Mouse (Mus musculus): Measurements from ENCODE around the gene Wif1. TPM values are rescaled to one million over a fixed set of nuclear protein-coding genes. Genes with fewer than 3 reads are reported as not detected.
A peak's percentile ranks its signal among the peaks of the same experiment; 100 is the strongest.

Gene Wif1
- 4.9 and 6.1 TPM in 2 replicates for polyA plus RNA-seq (2014; fragmentation: Nextera tagmentation; extraction: Ambion mirVana)

- H3K9me3 ChIP-seq (ENCODE audit: control insufficient read depth, low read length) = no peaks in the 10 kb centered on the region
- H3K9ac ChIP-seq (ENCODE audit: low read depth, low read length) = peak within 1 kb of the TSS; percentile 57
- DNase-seq (ENCODE audit: low spot score) (peak; percentile 90), ATAC-seq (ENCODE audit: low FRiP score) (peak; percentile 95)
- H3K4me2 ChIP-seq (replicated peaks; ENCODE audit: low read depth, low read length) = peak within 1 kb of the TSS; percentile 94
- H3K4me3 ChIP-seq (ENCODE audit: low read depth, low read length) = peak within 1 kb of the TSS; percentile 47
- under 1% methylated on average over 49 of the region's 49 CpGs for WGBS
- no peak within 1 kb of the TSS for H3K27ac ChIP-seq (ENCODE audit: low read depth, low read length)
- no peaks in the 10 kb centered on the region for H3K36me3 ChIP-seq (ENCODE audit: control insufficient read depth, insufficient read depth, low read length)
- H3K27me3 ChIP-seq (ENCODE audit: control insufficient read depth, insufficient read depth, low read length) = peaks cover 18% of the 10 kb centered on the region
- H3K4me1 ChIP-seq (replicated peaks; ENCODE audit: control insufficient read depth, insufficient read depth, low read length) = 0 out of 2 replicates have a peak, but pooled peaks cover 2% of the 10 kb centered on the region
Observed at GRCm38 (mm10) chr10:121033826-121034568, at the start of gene Wif1. Gene Wif1 (plus strand): TSS chr10:121033960.

- DNase-seq (ENCODE audit: low spot score) (no peak), ATAC-seq (ENCODE audit: low FRiP score) (no peak)
- Histone ChIP-seq H3K9ac (ENCODE audit: low read depth, low read length) (no peak overlapping the region), H3K27me3 (ENCODE audit: control insufficient read depth, insufficient read depth, low read length) (no peaks in the 10 kb centered on the region), H3K36me3 (ENCODE audit: control insufficient read depth, insufficient read depth, low read length) (no peaks in the 10 kb centered on the region), H3K27ac (ENCODE audit: low read depth, low read length) (no peak overlapping the region), H3K4me1 (replicated peaks; ENCODE audit: control insufficient read depth, insufficient read depth, low read length) (no peaks in the 10 kb centered on the region), H3K4me3 (ENCODE audit: low read depth, low read length) (no peak overlapping the region), H3K9me3 (ENCODE audit: control insufficient read depth, low read length) (no peaks in the 10 kb centered on the region), H3K4me2 (replicated peaks; ENCODE audit: low read depth, low read length) (no peak overlapping the region)
- whole genome bisulfite sequencing = 89% methylated on average over 2 of the region's 2 CpGs
Observed at GRCm38 (mm10) chr10:121002135-121002534, 31.6 kb upstream of the Wif1 start.

- H3K27me3 ChIP-seq (ENCODE audit: control insufficient read depth, insufficient read depth, low read length) = no peaks in the 10 kb centered on the region
- ATAC-seq (ENCODE audit: low FRiP score) (no peak), DNase-seq (ENCODE audit: low spot score) (no peak)
- H3K27ac ChIP-seq (ENCODE audit: low read depth, low read length) = no peak overlapping the region
- no peak overlapping the region for H3K4me2 ChIP-seq (replicated peaks; ENCODE audit: low read depth, low read length)
- H3K4me3 ChIP-seq (ENCODE audit: low read depth, low read length) = no peak overlapping the region
- 87% methylated on average over 4 of the region's 4 CpGs for WGBS
- H3K9me3 ChIP-seq (ENCODE audit: control insufficient read depth, low read length) = no peaks in the 10 kb centered on the region
- no peak overlapping the region for H3K9ac ChIP-seq (ENCODE audit: low read depth, low read length)
- H3K36me3 ChIP-seq (ENCODE audit: control insufficient read depth, insufficient read depth, low read length) = no peaks in the 10 kb centered on the region
- no peaks in the 10 kb centered on the region for H3K4me1 ChIP-seq (replicated peaks; ENCODE audit: control insufficient read depth, insufficient read depth, low read length)
Observed at GRCm38 (mm10) chr10:121011496-121011895, 22.3 kb upstream of the Wif1 start.

- Histone ChIP-seq H3K4me3 (ENCODE audit: low read depth, low read length) (no peak overlapping the region), H3K27me3 (ENCODE audit: control insufficient read depth, insufficient read depth, low read length) (no peaks in the 10 kb centered on the region), H3K27ac (ENCODE audit: low read depth, low read length) (no peak overlapping the region), H3K4me2 (replicated peaks; ENCODE audit: low read depth, low read length) (no peak overlapping the region), H3K9ac (ENCODE audit: low read depth, low read length) (no peak overlapping the region), H3K9me3 (ENCODE audit: control insufficient read depth, low read length) (no peaks in the 10 kb centered on the region), H3K36me3 (ENCODE audit: control insufficient read depth, insufficient read depth, low read length) (no peaks in the 10 kb centered on the region), H3K4me1 (replicated peaks; ENCODE audit: control insufficient read depth, insufficient read depth, low read length) (no peaks in the 10 kb centered on the region)
- DNase-seq (ENCODE audit: low spot score) = no peak
- no peak for ATAC-seq (ENCODE audit: low FRiP score)
- WGBS = 87% methylated on average over 8 of the region's 8 CpGs
Observed at GRCm38 (mm10) chr10:121016291-121016690, 17.5 kb upstream of the Wif1 start.

- DNase-seq (ENCODE audit: low spot score) (peak; percentile 24), ATAC-seq (ENCODE audit: low FRiP score) (0 out of 2 replicates have a peak, but pooled peaks have one; percentile 19)
- no peaks in the 10 kb centered on the region for H3K4me1 ChIP-seq (replicated peaks; ENCODE audit: control insufficient read depth, insufficient read depth, low read length)
- no peak overlapping the region for H3K9ac ChIP-seq (ENCODE audit: low read depth, low read length)
- H3K4me2 ChIP-seq (replicated peaks; ENCODE audit: low read depth, low read length) = no peak overlapping the region
- no peaks in the 10 kb centered on the region for H3K36me3 ChIP-seq (ENCODE audit: control insufficient read depth, insufficient read depth, low read length)
- no peaks in the 10 kb centered on the region for H3K27me3 ChIP-seq (ENCODE audit: control insufficient read depth, insufficient read depth, low read length)
- no peaks in the 10 kb centered on the region for H3K9me3 ChIP-seq (ENCODE audit: control insufficient read depth, low read length)
- no peak overlapping the region for H3K27ac ChIP-seq (ENCODE audit: low read depth, low read length)
- no peak overlapping the region for H3K4me3 ChIP-seq (ENCODE audit: low read depth, low read length)
- 28% methylated on average over 18 of the region's 18 CpGs for WGBS
Observed at GRCm38 (mm10) chr10:121016711-121017503, 16.9 kb upstream of the Wif1 start.

- no peaks in the 10 kb centered on the region for H3K36me3 ChIP-seq (ENCODE audit: control insufficient read depth, insufficient read depth, low read length)
- H3K27ac ChIP-seq (ENCODE audit: low read depth, low read length) = no peak overlapping the region
- no peak overlapping the region for H3K9ac ChIP-seq (ENCODE audit: low read depth, low read length)
- H3K4me3 ChIP-seq (ENCODE audit: low read depth, low read length) = no peak overlapping the region
- no peaks in the 10 kb centered on the region for H3K27me3 ChIP-seq (ENCODE audit: control insufficient read depth, insufficient read depth, low read length)
- ATAC-seq (ENCODE audit: low FRiP score) (no peak), DNase-seq (ENCODE audit: low spot score) (no peak)
- no peaks in the 10 kb centered on the region for H3K9me3 ChIP-seq (ENCODE audit: control insufficient read depth, low read length)
- WGBS = 79% methylated on average over 5 of the region's 5 CpGs
- no peak overlapping the region for H3K4me2 ChIP-seq (replicated peaks; ENCODE audit: low read depth, low read length)
- no peaks in the 10 kb centered on the region for H3K4me1 ChIP-seq (replicated peaks; ENCODE audit: control insufficient read depth, insufficient read depth, low read length)
Observed at GRCm38 (mm10) chr10:121022951-121023350, 10.8 kb upstream of the Wif1 start.

- Histone ChIP-seq H3K36me3 (ENCODE audit: control insufficient read depth, insufficient read depth, low read length) (no peaks in the 10 kb centered on the region), H3K27ac (ENCODE audit: low read depth, low read length) (no peak overlapping the region), H3K9ac (ENCODE audit: low read depth, low read length) (no peak overlapping the region), H3K4me1 (replicated peaks; ENCODE audit: control insufficient read depth, insufficient read depth, low read length) (0 out of 2 replicates have a peak, but pooled peaks cover 2% of the 10 kb centered on the region), H3K4me2 (replicated peaks; ENCODE audit: low read depth, low read length) (no peak overlapping the region), H3K4me3 (ENCODE audit: low read depth, low read length) (no peak overlapping the region), H3K9me3 (ENCODE audit: control insufficient read depth, low read length) (no peaks in the 10 kb centered on the region), H3K27me3 (ENCODE audit: control insufficient read depth, insufficient read depth, low read length) (peaks cover 18% of the 10 kb centered on the region)
- WGBS = 17% methylated on average over 7 of the region's 7 CpGs
- ATAC-seq (ENCODE audit: low FRiP score) (no peak), DNase-seq (ENCODE audit: low spot score) (peak; percentile 67)
Observed at GRCm38 (mm10) chr10:121031802-121032201, 2.0 kb upstream of the Wif1 start.

- H3K4me1 ChIP-seq (replicated peaks; ENCODE audit: control insufficient read depth, insufficient read depth, low read length) = 0 out of 2 replicates have a peak, but pooled peaks cover 2% of the 10 kb centered on the region
- H3K9ac ChIP-seq (ENCODE audit: low read depth, low read length) = no peak overlapping the region; the same call in 1 of the 2 replicates
- ATAC-seq (ENCODE audit: low FRiP score) = peak; percentile 88
- WGBS = 1% methylated on average over 25 of the region's 25 CpGs
- H3K9me3 ChIP-seq (ENCODE audit: control insufficient read depth, low read length) = no peaks in the 10 kb centered on the region
- H3K27ac ChIP-seq (ENCODE audit: low read depth, low read length) = no peak overlapping the region
- peaks cover 18% of the 10 kb centered on the region for H3K27me3 ChIP-seq (ENCODE audit: control insufficient read depth, insufficient read depth, low read length)
- H3K4me3 ChIP-seq (ENCODE audit: low read depth, low read length) = peak overlapping the region; percentile 47
- H3K36me3 ChIP-seq (ENCODE audit: control insufficient read depth, insufficient read depth, low read length) = no peaks in the 10 kb centered on the region
- peak; percentile 85 for DNase-seq (ENCODE audit: low spot score)
- H3K4me2 ChIP-seq (replicated peaks; ENCODE audit: low read depth, low read length) = peak overlapping the region; percentile 94
Observed at GRCm38 (mm10) chr10:121033128-121033791, 500 bp upstream of the Wif1 start.
